Mouse (Mus musculus) myocyte (in vitro differentiated cells): ENCODE data around the gene Kirrel3. TPM values are rescaled to one million over a fixed set of nuclear protein-coding genes. Genes with fewer than 3 reads are reported as not detected.

Source experiments
- H3K27me3 ChIP-seq: one replicate; pipeline ENCODE4 v1.6.1; 2011; ENCODE audit not compliant: control insufficient read depth, insufficient read depth, insufficient read length
- H3K36me3 ChIP-seq: one replicate; pipeline ENCODE4 v1.6.1; 2011; ENCODE audit not compliant: control insufficient read depth, insufficient read depth
- H3K4me2 ChIP-seq: one replicate; pipeline ENCODE4 v1.6.1; 2011; ENCODE audit warnings: low read depth, control low read depth
- H3K4me3 ChIP-seq: one replicate; pipeline ENCODE4 v1.5.1; 2011; ENCODE audit warnings: mild to moderate bottlenecking, control low read depth, moderate library complexity
- H3K79me2 ChIP-seq: one replicate; pipeline ENCODE4 v1.6.1; 2011; ENCODE audit not compliant: control insufficient read depth, insufficient read depth
- H3ac ChIP-seq: one replicate; pipeline ENCODE4 v1.6.1; 2011; ENCODE audit not compliant: control insufficient read depth, insufficient read length
- CEBPB ChIP-seq: IDR thresholded peaks from 2 replicates; pipeline ENCODE4 v1.6.1; 2011; ENCODE audit warnings: mild to moderate bottlenecking, moderate library complexity; ENCODE audit not compliant: poor library complexity, insufficient read depth, severe bottlenecking
- E2F4 ChIP-seq: IDR thresholded peaks from one replicate; pipeline ENCODE4 v1.6.1; 2011; ENCODE audit warnings: mild to moderate bottlenecking, control low read depth, moderate library complexity; ENCODE audit not compliant: insufficient read depth
- MAX ChIP-seq: IDR thresholded peaks from one replicate; pipeline ENCODE4 v1.6.1; 2011; ENCODE audit warnings: low read depth, mild to moderate bottlenecking, control low read depth
- MYOD1 ChIP-seq, 3 experiments: IDR thresholded peaks; one replicate each; pipeline ENCODE4 v1.6.1; 2011; ENCODE audit warnings: control low read depth in 2 of 3, low read depth in 2 of 3, mild to moderate bottlenecking in 2 of 3, moderate library complexity in 1 of 3; ENCODE audit not compliant: insufficient read length in 2 of 3, control insufficient read depth in 1 of 3
- MYOG ChIP-seq, 3 experiments: IDR thresholded peaks; one replicate each; pipeline ENCODE4 v1.6.1; 2011; ENCODE audit warnings: control low read depth in 2 of 3, low read depth in 2 of 3, mild to moderate bottlenecking in 2 of 3; ENCODE audit not compliant: insufficient read length in 2 of 3, control insufficient read depth in 1 of 3, insufficient read depth in 1 of 3
- POLR2A ChIP-seq: IDR thresholded peaks from one replicate; pipeline ENCODE4 v1.6.1; 2011; ENCODE audit warnings: low read depth, mild to moderate bottlenecking, control low read depth, moderate library complexity; ENCODE audit not compliant: insufficient read length
- POLR2AphosphoS2 ChIP-seq: IDR thresholded peaks from one replicate; pipeline ENCODE4 v1.6.1; 2011; ENCODE audit warnings: low read depth, control low read depth; ENCODE audit not compliant: insufficient read length
- REST ChIP-seq: IDR thresholded peaks from one replicate; pipeline ENCODE4 v1.6.1; 2011; ENCODE audit warnings: mild to moderate bottlenecking, control low read depth, moderate library complexity; ENCODE audit not compliant: insufficient read depth, insufficient read length
- SRF ChIP-seq: IDR thresholded peaks from one replicate; pipeline ENCODE4 v1.6.1; 2011; ENCODE audit warnings: low read depth; ENCODE audit not compliant: control insufficient read depth, insufficient read length
- TCF12 ChIP-seq: IDR thresholded peaks from one replicate; pipeline ENCODE4 v1.6.1; 2011; ENCODE audit warnings: mild to moderate bottlenecking, control low read depth; ENCODE audit not compliant: poor library complexity, insufficient read depth, severe bottlenecking
- TCF3 ChIP-seq: IDR thresholded peaks from one replicate; pipeline ENCODE4 v1.6.1; 2011; ENCODE audit warnings: low read depth, control low read depth; ENCODE audit not compliant: insufficient read length
- USF1 ChIP-seq: IDR thresholded peaks from one replicate; pipeline ENCODE4 v1.6.1; 2011; ENCODE audit warnings: low read depth, mild to moderate bottlenecking, control low read depth, moderate library complexity
- polyA plus RNA-seq: library from polyadenylated mRNA; unstranded; fragments of >200 nt; fragmentation: generic; extraction: Trizol; gene quantifications from one replicate; pipeline ENCODE4 v1.2.1, GENCODE M21; 2012; ENCODE audit warnings: missing spikeins

Gene Kirrel3
- polyA plus RNA-seq, 1 experiment = 2.8 TPM

- no peak for TF ChIP-seq MYOG (IDR thresholded peaks at IDR 0.05; ENCODE audit: control insufficient read depth in 1 of 3, insufficient read depth in 1 of 3, insufficient read length in 2 of 3, low read depth in 2 of 3)
- TF ChIP-seq MYOD1 (IDR thresholded peaks at IDR 0.05; ENCODE audit: control insufficient read depth in 1 of 3, insufficient read length in 2 of 3, low read depth in 2 of 3) = peak in 2 of 3 experiments; percentile 20 to 57
These were observed 37.2 kb upstream of the Kirrel3 start for GRCm38 (mm10) chr9:34448467-34448866.

DNA sequence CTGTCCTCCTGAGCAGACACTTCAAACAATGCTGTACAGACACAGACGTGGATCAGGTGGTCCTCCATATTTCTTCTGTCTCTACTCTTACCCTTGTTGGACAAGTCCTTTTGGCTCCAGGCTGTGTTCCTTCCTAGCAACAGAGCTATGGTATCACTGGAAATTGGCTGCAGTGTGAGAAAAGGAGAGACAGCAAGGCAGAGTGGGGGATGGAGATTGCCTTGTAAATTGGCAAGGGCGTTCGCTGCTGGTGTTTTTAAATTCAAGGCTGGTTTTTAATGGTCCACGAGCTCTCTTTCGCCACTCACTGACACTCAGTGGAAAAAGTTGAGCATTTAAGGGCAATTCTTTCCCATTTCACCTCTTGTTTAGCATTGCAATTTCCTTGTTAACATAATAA lies 27.5 kb upstream of the Kirrel3 start:
- H3K4me2 ChIP-seq = no peak overlapping the region
- no peaks in the 10 kb centered on the region for H3K79me2 ChIP-seq
- no peaks in the 10 kb centered on the region for H3K36me3 ChIP-seq
- no peaks in the 10 kb centered on the region for H3K27me3 ChIP-seq
- no peak overlapping the region for H3ac ChIP-seq
- TF ChIP-seq POLR2AphosphoS2 (no peak), MYOD1 (IDR thresholded peaks at IDR 0.05; ENCODE audit: control insufficient read depth in 1 of 3, insufficient read length in 2 of 3, low read depth in 2 of 3) (no peak), POLR2A (no peak), TCF12 (no peak), E2F4 (no peak), MYOG (IDR thresholded peaks at IDR 0.05; ENCODE audit: control insufficient read depth in 1 of 3, insufficient read depth in 1 of 3, insufficient read length in 2 of 3, low read depth in 2 of 3) (no peak), REST (no peak), TCF3 (no peak), SRF (no peak), MAX (no peak), USF1 (no peak), CEBPB (no peak)
- H3K4me3 ChIP-seq = no peak overlapping the region

More at GRCm38 (mm10) chr9:34448467-34448866, 37.2 kb upstream of the Kirrel3 start:
- Histone ChIP-seq H3K36me3 (no peaks in the 10 kb centered on the region), H3K27me3 (no peaks in the 10 kb centered on the region), H3K79me2 (no peaks in the 10 kb centered on the region), H3K4me3 (no peak overlapping the region), H3K4me2 (peak overlapping the region; percentile 15), H3ac (no peak overlapping the region)

DNA sequence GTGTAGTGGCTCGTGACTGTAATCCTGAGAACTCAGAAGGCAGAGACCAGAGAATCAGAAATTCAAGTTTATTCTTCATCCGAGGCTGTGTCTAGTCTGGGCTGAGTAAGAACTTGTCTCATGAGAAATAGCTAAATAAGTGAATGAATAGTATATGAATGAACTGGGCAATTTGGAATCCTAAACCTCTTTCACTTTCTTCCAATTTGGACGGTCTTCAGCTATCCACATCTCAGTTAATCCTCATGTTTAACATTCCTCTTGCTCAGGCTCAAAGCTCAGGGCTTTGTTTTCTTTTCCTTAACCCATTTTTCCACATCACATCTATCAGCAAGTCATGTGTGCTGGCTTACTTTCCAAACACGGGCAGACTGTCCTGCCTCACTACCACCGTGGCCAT lies 25.7 kb upstream of the Kirrel3 start:
- Histone ChIP-seq H3K4me3 (no peak overlapping the region), H3K27me3 (no peaks in the 10 kb centered on the region), H3K4me2 (no peak overlapping the region), H3ac (no peak overlapping the region), H3K79me2 (no peaks in the 10 kb centered on the region), H3K36me3 (no peaks in the 10 kb centered on the region)
- TF ChIP-seq TCF3 (no peak), USF1 (no peak), CEBPB (no peak), MYOD1 (IDR thresholded peaks at IDR 0.05; ENCODE audit: control insufficient read depth in 1 of 3, insufficient read length in 2 of 3, low read depth in 2 of 3) (no peak), MAX (no peak), E2F4 (no peak)

GRCm38 (mm10) chr9:34463666-34464065 lies 22.0 kb upstream of the Kirrel3 start:
- Histone ChIP-seq H3ac (no peak overlapping the region), H3K27me3 (no peaks in the 10 kb centered on the region), H3K79me2 (no peaks in the 10 kb centered on the region), H3K36me3 (no peaks in the 10 kb centered on the region), H3K4me3 (no peak overlapping the region), H3K4me2 (no peak overlapping the region)
- TF ChIP-seq POLR2A (no peak), REST (no peak), MYOD1 (IDR thresholded peaks at IDR 0.05; ENCODE audit: control insufficient read depth in 1 of 3, insufficient read length in 2 of 3, low read depth in 2 of 3) (no peak), TCF12 (no peak), MAX (no peak), SRF (no peak), USF1 (no peak), MYOG (IDR thresholded peaks at IDR 0.05; ENCODE audit: control insufficient read depth in 1 of 3, insufficient read depth in 1 of 3, insufficient read length in 2 of 3, low read depth in 2 of 3) (no peak), POLR2AphosphoS2 (no peak), CEBPB (no peak), TCF3 (no peak), E2F4 (no peak)

DNA sequence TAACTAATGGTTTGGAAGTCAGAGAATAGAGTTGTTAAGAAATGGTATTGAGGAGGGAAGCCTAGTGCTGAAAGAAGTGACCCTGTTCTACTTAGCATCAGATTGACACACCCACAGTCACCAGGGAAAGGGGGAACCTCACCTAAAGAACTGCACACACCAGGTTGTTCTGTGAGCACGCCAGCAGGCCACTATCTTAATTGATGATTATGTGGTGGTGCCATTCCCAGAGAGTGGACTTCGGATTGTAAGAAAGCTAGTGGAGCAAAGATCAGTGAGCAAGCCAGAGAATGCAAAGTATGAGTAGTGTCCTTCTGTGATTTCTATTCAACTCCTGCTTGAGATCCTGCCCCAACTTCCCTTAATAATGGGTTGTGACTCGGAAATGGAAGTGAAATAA lies 19.6 kb upstream of the Kirrel3 start:
- no peak for TF ChIP-seq SRF
- Histone ChIP-seq H3K4me2 (no peak overlapping the region), H3K27me3 (no peaks in the 10 kb centered on the region), H3K36me3 (no peaks in the 10 kb centered on the region), H3K4me3 (no peak overlapping the region), H3K79me2 (no peaks in the 10 kb centered on the region), H3ac (no peak overlapping the region)

DNA sequence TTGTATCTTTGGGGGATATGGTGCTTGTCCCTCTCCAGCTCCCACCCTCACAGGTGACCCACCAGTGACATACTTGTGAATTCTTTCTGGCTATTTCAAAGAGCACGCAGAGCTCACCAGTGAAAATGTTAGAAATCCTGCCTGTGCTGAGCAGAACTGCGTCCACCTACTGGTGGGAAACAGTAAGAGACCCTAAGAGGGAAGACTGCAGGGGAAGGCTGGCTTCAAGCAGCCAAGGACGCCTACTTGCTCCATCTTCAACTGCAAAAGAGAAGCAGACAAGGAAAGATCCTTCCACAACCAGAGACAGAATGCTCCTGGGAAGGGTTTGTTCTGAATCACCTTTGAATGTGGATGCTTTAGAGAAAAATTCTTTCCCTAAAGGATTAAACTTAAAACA lies 16.5 kb upstream of the Kirrel3 start:
- Histone ChIP-seq H3ac (no peak overlapping the region), H3K4me2 (no peak overlapping the region), H3K79me2 (no peaks in the 10 kb centered on the region), H3K36me3 (no peaks in the 10 kb centered on the region), H3K4me3 (no peak overlapping the region), H3K27me3 (no peaks in the 10 kb centered on the region)
- TF ChIP-seq SRF = no peak
- no peak for TF ChIP-seq TCF3
- no peak for TF ChIP-seq POLR2AphosphoS2
- TF ChIP-seq E2F4 = no peak
- TF ChIP-seq USF1 = no peak
- TF ChIP-seq CEBPB = no peak
- TF ChIP-seq MYOG (IDR thresholded peaks at IDR 0.05; ENCODE audit: control insufficient read depth in 1 of 3, insufficient read depth in 1 of 3, insufficient read length in 2 of 3, low read depth in 2 of 3) = no peak
- TF ChIP-seq MAX = no peak
- no peak for TF ChIP-seq TCF12
